Comparison of ENCODE assay signal across 11 mouse cellular contexts in the genomic region with DNA sequence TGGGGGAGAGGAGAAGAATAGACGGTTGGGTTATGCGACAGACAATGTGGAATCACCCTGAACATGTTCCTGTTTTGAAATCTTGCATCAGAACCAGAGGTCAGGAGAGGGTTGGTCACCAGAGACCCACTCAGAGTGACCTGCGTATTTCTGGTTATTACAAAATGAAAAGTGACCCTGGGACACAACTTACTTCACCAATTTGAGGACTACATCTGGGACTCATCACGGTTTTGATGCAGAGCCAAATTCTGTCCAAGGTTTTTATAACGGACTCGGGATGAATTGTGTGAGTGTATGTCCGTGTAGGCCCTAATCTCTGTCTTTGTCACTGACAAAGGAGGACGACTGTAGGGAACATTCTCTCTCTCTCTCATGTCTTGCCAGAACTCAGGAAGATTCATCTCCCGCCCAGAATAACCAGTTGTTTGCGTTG. TPM values are rescaled to one million over a fixed set of nuclear protein-coding genes. Genes with fewer than 3 reads are reported as not detected.
A peak's percentile ranks its signal among the peaks of the same experiment; 100 is the strongest.
DNase-seq lines count a peak whose midpoint lies in the region; ATAC-seq lines count a peak whose summit lies in the region.
"Had no signal": no experiment of that assay in that cellular context is flagged by ENCODE, and none has a peak within 500 bp of the region (broad histone marks: within the 10 kb centered on the region; RNA-seq: fewer than 3 reads in every experiment).

No protein-coding gene starts in this region.

- no peak overlapping the region for H3K27ac ChIP-seq in heart, embryonic 12.5 days (ENCODE audit: poor library complexity, severe bottlenecking)
- H3K27ac ChIP-seq: forebrain, embryonic 15.5 days; heart, embryonic 13.5 days; liver, embryonic 14.5 days had no signal

- 0 out of 2 replicates have a peak, but pooled peaks cover under 1% of the 10 kb centered on the region for H3K27me3 ChIP-seq in heart, embryonic 12.5 days (replicated peaks)
- H3K27me3 ChIP-seq: forebrain, embryonic 15.5 days had no signal

- no peaks in the 10 kb centered on the region for H3K36me3 ChIP-seq in heart, embryonic 12.5 days
- H3K36me3 ChIP-seq: forebrain, embryonic 15.5 days; heart, embryonic 13.5 days had no signal

- H3K9me3 ChIP-seq in heart, embryonic 12.5 days (replicated peaks): no peaks in the 10 kb centered on the region
- H3K9me3 ChIP-seq: forebrain, embryonic 15.5 days; heart, embryonic 13.5 days had no signal

- peak; percentile 27 to 48 for DNase-seq in heart, adult 18-20 months
- DNase-seq in 3T3-L1 (ENCODE audit: low read depth, low spot score): peak; percentile 23
- DNase-seq in kidney, postnatal 4 days: peak; percentile 76 to 78
- DNase-seq in cerebellum, adult 9-10 months: no peak
- DNase-seq in right cerebral cortex, adult 18-20 months: no peak
- DNase-seq in urinary bladder, postnatal 10 days (ENCODE audit: low spot score): no peak

- H3K9ac ChIP-seq in heart, embryonic 12.5 days: no peak overlapping the region
- H3K9ac ChIP-seq: forebrain, embryonic 15.5 days; heart, embryonic 13.5 days; liver, embryonic 14.5 days had no signal

- H3K4me3 ChIP-seq in heart, embryonic 12.5 days: no peak overlapping the region
- H3K4me3 ChIP-seq: forebrain, embryonic 15.5 days; heart, embryonic 13.5 days had no signal

- no peak overlapping the region for H3K4me2 ChIP-seq in heart, embryonic 12.5 days
- H3K4me2 ChIP-seq: forebrain, embryonic 15.5 days; heart, embryonic 13.5 days had no signal

- no peaks in the 10 kb centered on the region for H3K4me1 ChIP-seq in heart, embryonic 12.5 days (replicated peaks)

- no peak for ATAC-seq in heart, embryonic 12.5 days (ENCODE audit: insufficient number of reproducible peaks, low FRiP score)
- peak; percentile 42 for ATAC-seq in granulocyte monocyte progenitor cell, adult 5-6 weeks (replicated peaks; ENCODE audit: poor library complexity, severe bottlenecking)
- ATAC-seq: forebrain, embryonic 15.5 days had no signal

- 68% methylated on average over 10 of the region's 10 CpGs for WGBS in heart, embryonic 12.5 days

RNA-seq across cellular contexts. Expression of gene Trub1, which starts 16.1 kb away (rescaled TPM):
- 1 to 10 TPM; 3.9 to 5.9 TPM for total RNA-seq in heart, adult 18-20 months (2021)
- polyA plus RNA-seq in heart, embryonic 12.5 days (2016; fragmentation: Nextera tagmentation; extraction: Ambion mirVana): 11.2 and 12.4 TPM in 2 replicates
- 16.5 and 16.7 TPM in 2 replicates for total RNA-seq in granulocyte monocyte progenitor cell, adult 5-6 weeks (2014; fragmentation: Nextera tagmentation)
- 13.2 and 21.0 TPM in 2 replicates for total RNA-seq in granulocyte monocyte progenitor cell, adult 5-6 weeks (2017)

Comparison
In these comparisons a context has a peak if more than half of its experiments do, and no peak if none do; other contexts are left out.
1. DNase-seq: peak in heart, adult 18-20 months (2 of 2), 3T3-L1 (single experiment) and kidney, postnatal 4 days (2 of 2); none in cerebellum, adult 9-10 months (single experiment), right cerebral cortex, adult 18-20 months (single experiment) and urinary bladder, postnatal 10 days (single experiment).